Mouse (Mus musculus): ENCODE measurements at regions not wholly inside any gene's neighbourhood (a gene's known extent, or its start where the extent isn't known, plus 50 kb on each side); places are given as distances from the start of the nearest gene placed in this dataset.

- H3K4me3 ChIP-seq = no peak overlapping the region
- no peaks in the 10 kb centered on the region for H3K36me3 ChIP-seq
- H3K27me3 ChIP-seq = no peaks in the 10 kb centered on the region
- no peak overlapping the region for H3K27ac ChIP-seq (replicated peaks)
- no peak for ATAC-seq (ENCODE audit: low FRiP score, low read depth)
- H3K4me2 ChIP-seq (replicated peaks) = no peak overlapping the region
- 92% methylated on average over 6 of the region's 6 CpGs for WGBS
- H3K9me3 ChIP-seq = no peaks in the 10 kb centered on the region
- H3K4me1 ChIP-seq = no peaks in the 10 kb centered on the region
- no peak overlapping the region for H3K9ac ChIP-seq (replicated peaks)
Observed at GRCm38 (mm10) chr2:114796630-114797290, 142.0 kb upstream of the Dph6 start.

- no peak overlapping the region for H3K4me3 ChIP-seq
- H3K9ac ChIP-seq (replicated peaks) = no peak overlapping the region
- H3K4me2 ChIP-seq (replicated peaks) = no peak overlapping the region
- H3K9me3 ChIP-seq = no peaks in the 10 kb centered on the region
- H3K27me3 ChIP-seq = no peaks in the 10 kb centered on the region
- no peak overlapping the region for H3K27ac ChIP-seq (replicated peaks)
- no peaks in the 10 kb centered on the region for H3K4me1 ChIP-seq
- H3K36me3 ChIP-seq = no peaks in the 10 kb centered on the region
- no peak for ATAC-seq (ENCODE audit: low FRiP score, low read depth)
- 67% methylated on average over 1 of the region's 1 CpGs for WGBS
Observed at GRCm38 (mm10) chr2:114797291-114797650, 142.5 kb upstream of the Dph6 start.

GRCm38 (mm10) chr2:114803241-114803640, 148.5 kb upstream of the Dph6 start:
- Histone ChIP-seq H3K27me3 (no peaks in the 10 kb centered on the region), H3K4me1 (no peaks in the 10 kb centered on the region), H3K4me2 (replicated peaks) (no peak overlapping the region), H3K9me3 (no peaks in the 10 kb centered on the region), H3K27ac (replicated peaks) (no peak overlapping the region), H3K9ac (replicated peaks) (no peak overlapping the region), H3K36me3 (no peaks in the 10 kb centered on the region), H3K4me3 (no peak overlapping the region)
- 87% methylated on average over 3 of the region's 3 CpGs for WGBS
- ATAC-seq (ENCODE audit: low FRiP score, low read depth) = no peak

GRCm38 (mm10) chr2:114803928-114804327, 149.2 kb upstream of the Dph6 start:
- Histone ChIP-seq H3K4me2 (replicated peaks) (no peak overlapping the region), H3K4me1 (no peaks in the 10 kb centered on the region), H3K36me3 (no peaks in the 10 kb centered on the region), H3K27ac (replicated peaks) (no peak overlapping the region), H3K4me3 (no peak overlapping the region), H3K27me3 (no peaks in the 10 kb centered on the region), H3K9me3 (no peaks in the 10 kb centered on the region), H3K9ac (replicated peaks) (no peak overlapping the region)
- WGBS = 83% methylated on average over 3 of the region's 3 CpGs
- no peak for ATAC-seq (ENCODE audit: low FRiP score, low read depth)

- Histone ChIP-seq H3K9me3 (no peaks in the 10 kb centered on the region), H3K27me3 (no peaks in the 10 kb centered on the region)
- 83% methylated on average over 3 of the region's 3 CpGs for WGBS
Observed at GRCm38 (mm10) chr2:114805436-114806047, 150.8 kb upstream of the Dph6 start.

GRCm38 (mm10) chr2:114808046-114808445, 153.3 kb upstream of the Dph6 start:
- Histone ChIP-seq H3K27ac (replicated peaks) (no peak overlapping the region), H3K27me3 (no peaks in the 10 kb centered on the region), H3K4me1 (0 out of 2 replicates have a peak, but pooled peaks cover 2% of the 10 kb centered on the region), H3K9me3 (no peaks in the 10 kb centered on the region), H3K36me3 (no peaks in the 10 kb centered on the region), H3K4me3 (no peak overlapping the region), H3K4me2 (replicated peaks) (no peak overlapping the region), H3K9ac (replicated peaks) (no peak overlapping the region)
- ATAC-seq (ENCODE audit: low FRiP score, low read depth) = no peak
- WGBS = 69% methylated on average over 5 of the region's 5 CpGs

More at GRCm38 (mm10) chr2:114805436-114806047, 150.8 kb upstream of the Dph6 start:
- H3K4me3 ChIP-seq = no peak overlapping the region
- H3K27ac ChIP-seq (replicated peaks) = no peak overlapping the region
- H3K36me3 ChIP-seq = no peaks in the 10 kb centered on the region
- H3K9ac ChIP-seq (replicated peaks) = no peak overlapping the region
- H3K4me2 ChIP-seq (replicated peaks) = no peak overlapping the region
- H3K4me1 ChIP-seq = no peaks in the 10 kb centered on the region
- ATAC-seq (ENCODE audit: low FRiP score, low read depth) = no peak

- ATAC-seq (ENCODE audit: low FRiP score, low read depth) = no peak
- Histone ChIP-seq H3K4me2 (replicated peaks) (no peak overlapping the region), H3K9ac (replicated peaks) (no peak overlapping the region), H3K36me3 (no peaks in the 10 kb centered on the region), H3K4me1 (0 out of 2 replicates have a peak, but pooled peaks cover 2% of the 10 kb centered on the region), H3K4me3 (no peak overlapping the region), H3K27ac (replicated peaks) (no peak overlapping the region), H3K27me3 (no peaks in the 10 kb centered on the region), H3K9me3 (no peaks in the 10 kb centered on the region)
- 80% methylated on average over 11 of the region's 11 CpGs for WGBS
Observed at GRCm38 (mm10) chr2:114812141-114812902, 157.6 kb upstream of the Dph6 start.

GRCm38 (mm10) chr2:114812903-114813290, 158.1 kb upstream of the Dph6 start:
- H3K36me3 ChIP-seq = no peaks in the 10 kb centered on the region
- H3K4me1 ChIP-seq = 0 out of 2 replicates have a peak, but pooled peaks cover 2% of the 10 kb centered on the region
- H3K9ac ChIP-seq (replicated peaks) = no peak overlapping the region
- H3K27me3 ChIP-seq = no peaks in the 10 kb centered on the region
- H3K27ac ChIP-seq (replicated peaks) = no peak overlapping the region
- H3K9me3 ChIP-seq = no peaks in the 10 kb centered on the region
- H3K4me3 ChIP-seq = no peak overlapping the region
- 23% methylated on average over 3 of the region's 3 CpGs for WGBS
- ATAC-seq (ENCODE audit: low FRiP score, low read depth) = no peak
- no peak overlapping the region for H3K4me2 ChIP-seq (replicated peaks)

GRCm38 (mm10) chr2:114822657-114823056, 167.9 kb upstream of the Dph6 start:
- H3K27me3 ChIP-seq = no peaks in the 10 kb centered on the region
- H3K27ac ChIP-seq (replicated peaks) = no peak overlapping the region
- H3K4me1 ChIP-seq = no peaks in the 10 kb centered on the region
- no peak overlapping the region for H3K9ac ChIP-seq (replicated peaks)
- no peak overlapping the region for H3K4me2 ChIP-seq (replicated peaks)
- no peaks in the 10 kb centered on the region for H3K36me3 ChIP-seq
- H3K4me3 ChIP-seq = no peak overlapping the region
- H3K9me3 ChIP-seq = no peaks in the 10 kb centered on the region
- ATAC-seq (ENCODE audit: low FRiP score, low read depth) = no peak
- 54% methylated on average over 3 of the region's 3 CpGs for WGBS

- H3K9ac ChIP-seq (replicated peaks) = no peak overlapping the region
- no peak overlapping the region for H3K4me2 ChIP-seq (replicated peaks)
- WGBS = 62% methylated on average over 6 of the region's 6 CpGs
- H3K36me3 ChIP-seq = no peaks in the 10 kb centered on the region
- no peaks in the 10 kb centered on the region for H3K9me3 ChIP-seq
- no peaks in the 10 kb centered on the region for H3K4me1 ChIP-seq
- H3K27ac ChIP-seq (replicated peaks) = no peak overlapping the region
- H3K4me3 ChIP-seq = no peak overlapping the region
- ATAC-seq (ENCODE audit: low FRiP score, low read depth) = no peak
- no peaks in the 10 kb centered on the region for H3K27me3 ChIP-seq
Observed at GRCm38 (mm10) chr2:114828192-114828591, 173.4 kb upstream of the Dph6 start.

GRCm38 (mm10) chr2:114835694-114836093, 180.9 kb upstream of the Dph6 start:
- Histone ChIP-seq H3K27ac (replicated peaks) (no peak overlapping the region), H3K9ac (replicated peaks) (no peak overlapping the region), H3K4me2 (replicated peaks) (no peak overlapping the region), H3K4me1 (no peaks in the 10 kb centered on the region), H3K9me3 (no peaks in the 10 kb centered on the region), H3K36me3 (no peaks in the 10 kb centered on the region), H3K4me3 (no peak overlapping the region), H3K27me3 (no peaks in the 10 kb centered on the region)
- no peak for ATAC-seq (ENCODE audit: low FRiP score, low read depth)
- 68% methylated on average over 2 of the region's 2 CpGs for WGBS

GRCm38 (mm10) chr2:114843696-114844388, 189.1 kb upstream of the Dph6 start:
- H3K4me1 ChIP-seq = no peaks in the 10 kb centered on the region
- WGBS = 76% methylated on average over 9 of the region's 9 CpGs
- H3K27me3 ChIP-seq = no peaks in the 10 kb centered on the region
- H3K9me3 ChIP-seq = no peaks in the 10 kb centered on the region
- ATAC-seq (ENCODE audit: low FRiP score, low read depth) = no peak
- H3K36me3 ChIP-seq = no peaks in the 10 kb centered on the region
- H3K4me3 ChIP-seq = no peak overlapping the region
- H3K4me2 ChIP-seq (replicated peaks) = no peak overlapping the region
- H3K9ac ChIP-seq (replicated peaks) = no peak overlapping the region
- H3K27ac ChIP-seq (replicated peaks) = no peak overlapping the region
